Mouse (Mus musculus) liver, embryonic 14.5 days (tissue): Measurements from ENCODE around the gene Tnf.

ENCODE experiments used
- CTCF ChIP-seq: IDR thresholded peaks from 2 replicates; pipeline ENCODE4 v1.5.1; 2016; ENCODE audit warnings: antibody characterized with exemption, low read depth, control low read depth
- EP300 ChIP-seq: IDR thresholded peaks from 2 replicates; pipeline ENCODE4 v1.6.1; 2016; ENCODE audit warnings: antibody characterized with exemption, low read depth

DNA sequence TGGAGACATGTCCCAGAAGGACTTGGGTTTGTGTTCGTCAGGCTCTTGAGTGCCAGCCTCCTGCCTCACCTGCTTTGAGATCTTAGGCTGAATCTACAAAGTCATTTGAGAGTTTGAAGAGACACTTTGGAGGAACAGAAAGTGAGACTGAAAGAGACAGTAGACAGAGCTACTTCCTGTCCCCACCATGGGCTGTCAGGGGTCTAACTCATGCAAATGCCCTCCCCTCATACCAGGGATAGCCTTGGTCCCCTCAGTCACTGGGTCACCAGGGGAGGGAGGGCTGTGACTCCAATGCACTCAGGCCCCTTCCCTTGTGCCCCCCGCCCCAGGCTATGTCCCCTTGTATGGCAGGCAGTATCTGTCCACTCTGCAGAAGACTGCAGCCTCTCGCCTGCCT is 28.5 kb downstream of the Tnf start:
- no peak for TF ChIP-seq CTCF
- TF ChIP-seq EP300 = no peak
